Mouse (Mus musculus) B cell, adult (primary cell): ENCODE data around the gene Slc30a2. TPM values are rescaled to one million over a fixed set of nuclear protein-coding genes. Genes with fewer than 3 reads are reported as not detected.

Experiments used
- total RNA-seq: library from RNA; stranded (reverse); gene quantifications from 4 replicates; pipeline ENCODE4 v1.2.4, GENCODE M21; 2023; ENCODE audit not compliant: inconsistent age

The Slc30a2 gene
- not detected in 4 replicates for total RNA-seq

DNA sequence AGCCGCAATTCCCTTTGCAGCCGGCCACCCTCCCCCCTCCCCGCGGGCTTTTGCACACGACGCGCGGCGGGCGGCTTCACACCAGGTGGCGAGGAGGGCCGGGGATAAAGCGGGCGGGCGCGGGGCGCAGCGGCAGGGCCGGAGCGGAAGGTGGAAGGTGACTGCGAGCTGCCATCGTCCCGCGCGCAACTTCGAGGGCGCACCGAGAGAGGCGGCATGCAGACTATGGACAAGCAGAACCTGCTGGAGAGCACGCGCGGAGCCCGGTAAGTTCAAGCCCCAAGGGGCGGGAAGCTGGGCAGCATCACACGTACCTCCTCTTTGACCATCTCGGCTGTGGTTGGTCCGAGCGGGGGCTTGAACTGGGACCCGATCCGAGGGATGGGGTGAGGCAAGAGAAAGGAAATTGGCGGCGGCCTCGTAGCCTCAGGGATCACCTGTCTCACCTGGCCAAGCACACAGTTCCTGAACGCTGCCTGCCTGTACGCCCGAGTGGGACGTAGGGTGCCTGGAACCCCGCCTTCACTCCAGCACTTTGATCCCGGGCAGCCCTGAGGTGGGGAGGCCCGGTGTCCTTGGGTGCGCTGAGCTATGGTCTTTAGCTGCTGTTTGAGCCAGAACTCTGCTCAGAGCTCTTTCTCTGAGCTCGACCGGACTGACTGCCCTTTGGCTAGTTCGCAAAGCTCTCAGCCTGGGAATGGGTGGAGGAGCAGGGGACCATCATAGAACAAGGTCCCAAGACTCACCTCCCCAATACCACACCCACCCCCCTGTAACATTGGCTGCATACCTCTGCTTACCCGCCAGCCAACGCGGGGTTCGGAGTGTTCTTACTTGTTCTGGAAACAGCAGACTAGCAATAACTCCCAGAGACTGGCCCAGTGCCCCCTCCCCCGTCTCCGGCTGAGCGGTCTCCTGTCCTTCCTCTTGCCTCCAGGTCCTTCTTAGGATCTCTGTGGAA is at the start of gene Slc30a2:
Slc30a2 (plus strand) TSS at position 111 of the 961 bp plus-strand sequence.

GRCm38 (mm10) chr4:134314876-134315275 is 28.1 kb upstream of the Slc30a2 start, which contains the start of gene Trim63:
TSS of gene Trim63 (plus strand) at chr4:134315120.

GRCm38 (mm10) chr4:134383750-134384149 is 40.8 kb downstream of the Slc30a2 start, which contains the start of gene Extl1:
TSS of gene Extl1 (minus strand) at chr4:134383850.

DNA sequence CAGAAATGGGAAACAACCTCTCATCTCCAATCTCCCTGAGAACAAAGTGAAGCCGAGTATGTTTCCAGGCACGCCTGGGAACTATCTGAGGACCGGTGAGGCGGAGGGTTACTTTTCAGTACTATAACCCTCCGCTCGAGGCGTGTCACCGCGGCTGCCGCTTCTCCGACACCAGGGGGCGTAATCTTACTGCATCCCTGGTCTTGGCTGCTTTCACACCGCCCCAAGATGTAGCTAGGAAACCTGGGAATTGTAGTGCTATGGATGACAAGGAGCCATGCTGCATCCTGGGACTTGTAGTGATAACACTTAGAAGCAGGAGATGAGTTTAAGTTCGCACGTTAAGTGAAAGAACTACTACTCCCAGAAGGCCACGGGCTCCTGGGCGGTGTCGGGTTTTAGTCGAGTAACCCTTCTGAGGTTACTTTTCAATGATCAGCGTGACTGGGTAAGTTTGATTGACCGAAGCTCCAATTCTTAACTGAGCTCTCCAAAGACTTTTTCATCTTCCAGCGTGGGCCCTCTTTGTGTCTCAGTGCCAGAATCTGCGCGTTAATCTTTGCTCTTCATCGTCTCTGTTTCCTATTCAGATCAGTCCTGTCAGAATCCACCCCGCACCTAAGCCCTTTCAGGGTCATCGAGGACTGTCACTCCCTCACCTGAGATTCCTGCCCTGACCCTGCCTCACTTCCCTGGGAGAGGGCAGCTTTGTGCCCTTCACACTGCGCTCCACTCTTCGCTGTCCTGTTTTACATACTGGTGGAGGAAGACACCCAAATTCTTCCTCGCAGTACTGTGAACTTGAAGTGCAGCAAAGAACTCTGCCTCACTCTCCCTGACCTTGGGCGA is 53.2 kb downstream of the Slc30a2 start, which contains the start of gene Pafah2:
Pafah2 (plus strand) TSS at position 344 of the 849 bp plus-strand sequence.

Other genes with a start within 250 kb of the Slc30a2 start
- 1,625 to 1,767 TPM (median 1,711 TPM) in 4 replicates for gene Cd52, start 248.1 kb upstream of the Slc30a2 start, total RNA-seq
- 35.8 to 45.0 TPM (median 39.9 TPM) in 4 replicates for gene Ubxn11, start 240.6 kb upstream of the Slc30a2 start, total RNA-seq
- 636 to 680 TPM (median 661 TPM) in 4 replicates for gene Sh3bgrl3, start 214.4 kb upstream of the Slc30a2 start, total RNA-seq
- gene Cep85, start 156.1 kb upstream of the Slc30a2 start, total RNA-seq: 13.8 to 21.8 TPM (median 16.7 TPM) in 4 replicates
- gene Gm7534, start 140.2 kb upstream of the Slc30a2 start, total RNA-seq: not detected in 4 replicates
- gene Catsper4, start 115.8 kb upstream of the Slc30a2 start, total RNA-seq: not detected in 4 replicates
- gene Cnksr1, start 104.8 kb upstream of the Slc30a2 start, total RNA-seq: 0.39 to 0.55 TPM in 2 of 4 replicates, not detected in the others
- not detected in 4 replicates for gene E130218I03Rik, start 99.5 kb upstream of the Slc30a2 start, total RNA-seq
- gene Zfp593, start 97.6 kb upstream of the Slc30a2 start, total RNA-seq: 22.7 to 29.6 TPM (median 23.6 TPM) in 4 replicates
- not detected in 4 replicates for gene Gm30191, start 96.2 kb upstream of the Slc30a2 start, total RNA-seq
- gene Grrp1, start 89.1 kb upstream of the Slc30a2 start, total RNA-seq: not detected in 4 replicates
- gene Pdik1l, start 55.3 kb upstream of the Slc30a2 start, total RNA-seq: 10.3 to 15.7 TPM (median 11.6 TPM) in 4 replicates
- not detected in 4 replicates for gene Trim63, start 28.1 kb upstream of the Slc30a2 start, total RNA-seq
- 0.90 to 2.0 TPM (median 1.6 TPM) in 4 replicates for gene Extl1, start 40.7 kb downstream of the Slc30a2 start, total RNA-seq
- gene Pafah2, start 53.1 kb downstream of the Slc30a2 start, total RNA-seq: 1.9 to 3.3 TPM (median 2.7 TPM) in 4 replicates
- gene Stmn1, start 125.1 kb downstream of the Slc30a2 start, total RNA-seq: 42.2 to 45.5 TPM (median 43.9 TPM) in 4 replicates
- 2.1 to 3.9 TPM (median 2.8 TPM) in 4 replicates for gene Paqr7, start 153.5 kb downstream of the Slc30a2 start, total RNA-seq
- gene Aunip, start 167.8 kb downstream of the Slc30a2 start, total RNA-seq: not detected in 4 replicates
- gene Mtfr1l, start 192.2 kb downstream of the Slc30a2 start, total RNA-seq: 40.2 to 45.4 TPM (median 44.5 TPM) in 4 replicates
- gene Selenon, start 209.0 kb downstream of the Slc30a2 start, total RNA-seq: 1.1 to 1.9 TPM (median 1.5 TPM) in 4 replicates